Mouse (Mus musculus) ES-E14 (cell line): Measurements from ENCODE around the gene Nectin2.

Experiments used
- MAFK ChIP-seq: IDR thresholded peaks from 2 replicates; pipeline ENCODE4 v1.6.1; 2014; ENCODE audit warnings: mild to moderate bottlenecking, low read depth, low read length, inconsistent platforms; ENCODE audit not compliant: insufficient read depth
- ZNF384 ChIP-seq: IDR thresholded peaks from 2 replicates; pipeline ENCODE4 v1.6.1; 2012; ENCODE audit warnings: low read depth, low read length, inconsistent platforms

- no peak for TF ChIP-seq ZNF384
- TF ChIP-seq MAFK: no peak
Measured at GRCm38 (mm10) chr7:19779903-19780302, 29.6 kb upstream of the Nectin2 start.
